Comparison of ENCODE assay signal across 13 mouse cellular contexts in genomic region chr2:71203819-71204432, GRCm38 (mm10). TPM values are rescaled to one million over a fixed set of nuclear protein-coding genes. Genes with fewer than 3 reads are reported as not detected.
DNase-seq lines count a peak whose midpoint lies in the region; ATAC-seq and TF ChIP-seq lines count a peak whose summit lies in the region.
"Had no signal": no experiment of that assay in that cellular context is flagged by ENCODE, and none has a peak within 500 bp of the region (broad histone marks: within the 10 kb centered on the region; RNA-seq: fewer than 3 reads in every experiment).

No protein-coding gene starts in this region.

- H3K4me1 ChIP-seq in lung, embryonic 14.5 days (ENCODE audit: insufficient read depth), result no peaks in the 10 kb centered on the region
- H3K4me1 ChIP-seq in lung, adult 2 months (ENCODE audit: control insufficient read depth, insufficient read depth, low read length), result no peaks in the 10 kb centered on the region
- no peaks in the 10 kb centered on the region; a peak in 1 of 4 replicates for H3K4me1 ChIP-seq in heart, embryonic 14.5 days (ENCODE audit: control insufficient read depth in 2 of 2, insufficient read depth in 2 of 2, low read length in 2 of 2)
- peaks cover 5% of the 10 kb centered on the region; the same call in 1 of the 2 replicates for H3K4me1 ChIP-seq in liver, embryonic 13.5 days (replicated peaks)
- H3K4me1 ChIP-seq in stomach, embryonic 14.5 days (ENCODE audit: control insufficient read depth, insufficient read depth, low read length), result no peaks in the 10 kb centered on the region
- H3K4me1 ChIP-seq in limb, embryonic 10.5 days, result no peaks in the 10 kb centered on the region
- H3K4me1 ChIP-seq: midbrain, embryonic 10.5 days had no signal

- H3K4me2 ChIP-seq in lung, embryonic 14.5 days, result peak overlapping the region; percentile 39
- H3K4me2 ChIP-seq in heart, embryonic 14.5 days (ENCODE audit: low read length), result peak overlapping the region; percentile 36
- peak overlapping the region; percentile 52 for H3K4me2 ChIP-seq in liver, embryonic 13.5 days
- 0 out of 2 replicates have a peak overlapping the region, but pooled peaks have one; percentile 7 for H3K4me2 ChIP-seq in stomach, embryonic 14.5 days (replicated peaks; ENCODE audit: low read depth, low read length)

- peak overlapping the region; percentile 46; the same call in 1 of the 2 replicates for H3K27ac ChIP-seq in lung, embryonic 14.5 days (ENCODE audit: low read depth)
- H3K27ac ChIP-seq in heart, embryonic 14.5 days (replicated peaks in 1 of 2; ENCODE audit: control insufficient read depth in 1 of 2, insufficient read depth in 1 of 2, low read depth in 2 of 2, low read length in 2 of 2), result peak overlapping the region in 1 of 2 experiments; percentile 60; a peak in 1 of 4 replicates
- no peak overlapping the region for H3K27ac ChIP-seq in liver, embryonic 13.5 days
- no peak overlapping the region for H3K27ac ChIP-seq in stomach, embryonic 14.5 days (ENCODE audit: low read length)
- H3K27ac ChIP-seq in limb, embryonic 10.5 days, result no peak overlapping the region
- H3K27ac ChIP-seq: embryonic facial prominence, embryonic 10.5 days; hindbrain, postnatal 0 days; midbrain, embryonic 10.5 days had no signal

- 31% methylated on average over 16 of the region's 16 CpGs for WGBS in lung, embryonic 14.5 days
- 46% methylated on average over 16 of the region's 16 CpGs for WGBS in lung, adult 2 months
- 56% methylated on average over 16 of the region's 16 CpGs for WGBS in heart, embryonic 14.5 days
- WGBS in liver, embryonic 13.5 days (ENCODE audit: insufficient replicate concordance), result 27% methylated on average over 16 of the region's 16 CpGs
- WGBS in stomach, embryonic 14.5 days, result 61% methylated on average over 16 of the region's 16 CpGs
- WGBS in limb, embryonic 10.5 days, result 82% methylated on average over 16 of the region's 16 CpGs

- no peaks in the 10 kb centered on the region for H3K27me3 ChIP-seq in lung, embryonic 14.5 days (ENCODE audit: insufficient read depth, low read length)
- H3K27me3 ChIP-seq in heart, embryonic 14.5 days (ENCODE audit: control insufficient read depth, insufficient read depth, low read length), result 0 out of 2 replicates have a peak, but pooled peaks cover 3% of the 10 kb centered on the region
- no peaks in the 10 kb centered on the region for H3K27me3 ChIP-seq in liver, embryonic 13.5 days
- no peaks in the 10 kb centered on the region for H3K27me3 ChIP-seq in stomach, embryonic 14.5 days (ENCODE audit: control insufficient read depth, insufficient read depth, low read length)
- H3K27me3 ChIP-seq in limb, embryonic 10.5 days (ENCODE audit: low read depth, poor library complexity, severe bottlenecking), result no peaks in the 10 kb centered on the region

- no peak for TF ChIP-seq POLR2A in lung, adult 2 months (IDR thresholded peaks at IDR 0.05; ENCODE audit: borderline replicate concordance, extremely low read depth, low read depth, low read length)

- peak overlapping the region; percentile 9; the same call in 1 of the 2 replicates for H3K4me3 ChIP-seq in lung, embryonic 14.5 days (ENCODE audit: low read depth, low read length)
- no peak overlapping the region for H3K4me3 ChIP-seq in lung, adult 2 months (replicated peaks; ENCODE audit: extremely low read depth, low read depth, low read length)
- H3K4me3 ChIP-seq in heart, embryonic 14.5 days (ENCODE audit: control insufficient read depth in 1 of 2, insufficient read depth in 1 of 2, low read depth in 1 of 2, low read length in 2 of 2), result no peak overlapping the region
- peak overlapping the region; percentile 36 for H3K4me3 ChIP-seq in liver, embryonic 13.5 days (replicated peaks)
- no peak overlapping the region for H3K4me3 ChIP-seq in stomach, embryonic 14.5 days (ENCODE audit: low read depth, low read length)
- H3K4me3 ChIP-seq in limb, embryonic 10.5 days, result no peak overlapping the region
- H3K4me3 ChIP-seq: embryonic facial prominence, embryonic 10.5 days; midbrain, embryonic 10.5 days had no signal

- no peaks in the 10 kb centered on the region for H3K36me3 ChIP-seq in lung, embryonic 14.5 days (ENCODE audit: insufficient read depth)
- H3K36me3 ChIP-seq in heart, embryonic 14.5 days (ENCODE audit: control insufficient read depth, insufficient read depth, low read length), result no peaks in the 10 kb centered on the region
- no peaks in the 10 kb centered on the region for H3K36me3 ChIP-seq in liver, embryonic 13.5 days
- H3K36me3 ChIP-seq in stomach, embryonic 14.5 days (ENCODE audit: control insufficient read depth, insufficient read depth, low read length), result no peaks in the 10 kb centered on the region
- no peaks in the 10 kb centered on the region for H3K36me3 ChIP-seq in limb, embryonic 10.5 days
- H3K36me3 ChIP-seq: embryonic facial prominence, embryonic 10.5 days; midbrain, embryonic 10.5 days had no signal

- peak; percentile 91 for ATAC-seq in lung, embryonic 14.5 days (ENCODE audit: insufficient read depth)
- ATAC-seq in heart, embryonic 14.5 days (ENCODE audit: insufficient number of reproducible peaks, insufficient read depth, low FRiP score, low read depth), result no peak
- ATAC-seq in liver, embryonic 13.5 days (ENCODE audit: low read depth), result peak; percentile 72; the same call in 1 of the 2 replicates
- ATAC-seq in stomach, embryonic 14.5 days (ENCODE audit: insufficient number of reproducible peaks, insufficient read depth, low FRiP score, low read depth), result peak; percentile 46; the same call in 1 of the 2 replicates
- ATAC-seq: hindbrain, postnatal 0 days had no signal

- H3K9ac ChIP-seq in lung, embryonic 14.5 days, result no peak overlapping the region
- no peak overlapping the region for H3K9ac ChIP-seq in heart, embryonic 14.5 days (ENCODE audit: low read length)
- peak overlapping the region; percentile 18 for H3K9ac ChIP-seq in liver, embryonic 13.5 days
- H3K9ac ChIP-seq in stomach, embryonic 14.5 days (replicated peaks; ENCODE audit: low read depth, low read length), result no peak overlapping the region

- TF ChIP-seq CTCF in lung, embryonic 14.5 days (IDR thresholded peaks at IDR 0.05; ENCODE audit: low read depth), result 0 out of 2 replicates have a peak, but pooled peaks have one; percentile 17
- no peak for TF ChIP-seq CTCF in lung, adult 2 months (IDR thresholded peaks at IDR 0.05; ENCODE audit: insufficient read depth, low read length)

- peak; percentile 92 for DNase-seq in lung, embryonic 14.5 days
- DNase-seq in lung, adult 2 months, result no peak
- peak; percentile 36 for DNase-seq in liver, embryonic 13.5 days
- DNase-seq in adipocyte (ENCODE audit: low spot score), result no peak
- no peak for DNase-seq in adrenal gland, postnatal 36 days
- no peak for DNase-seq in limb, embryonic 10.5 days (ENCODE audit: low spot score)
- DNase-seq: spleen, adult 18-20 months; thymus, postnatal 4 days had no signal

- H3K9me3 ChIP-seq in lung, embryonic 14.5 days (ENCODE audit: low read depth, low read length), result no peaks in the 10 kb centered on the region
- H3K9me3 ChIP-seq in heart, embryonic 14.5 days (ENCODE audit: control insufficient read depth, low read length), result no peaks in the 10 kb centered on the region
- H3K9me3 ChIP-seq in liver, embryonic 13.5 days (replicated peaks), result no peaks in the 10 kb centered on the region
- no peaks in the 10 kb centered on the region for H3K9me3 ChIP-seq in stomach, embryonic 14.5 days (ENCODE audit: control insufficient read depth, low read depth, low read length)
- no peaks in the 10 kb centered on the region for H3K9me3 ChIP-seq in limb, embryonic 10.5 days (replicated peaks)
- H3K9me3 ChIP-seq: embryonic facial prominence, embryonic 10.5 days; midbrain, embryonic 10.5 days had no signal

RNA-seq across cellular contexts. Expression of gene Dync1i2, which starts 7.6 kb away (rescaled TPM):
- 110 and 112 TPM in 2 replicates for polyA plus RNA-seq in lung, embryonic 14.5 days (2014; fragmentation: Nextera tagmentation; extraction: Ambion mirVana)
- 13.6 and 27.9 TPM in 2 replicates for polyA plus RNA-seq in lung, adult 2 months (2012; rRNA removed)
- 73.3 and 73.4 TPM in 2 replicates for polyA plus RNA-seq in heart, embryonic 14.5 days (2014; fragmentation: Nextera tagmentation; extraction: Ambion mirVana)
- polyA plus RNA-seq in liver, embryonic 13.5 days (2015; fragmentation: Nextera tagmentation; extraction: Ambion mirVana), result 30.9 and 42.0 TPM in 2 replicates
- polyA plus RNA-seq in stomach, embryonic 14.5 days (2014; fragmentation: Nextera tagmentation; extraction: Ambion mirVana), result 100 and 105 TPM in 2 replicates
- total RNA-seq in adrenal gland, postnatal 36 days (2021), result 10 to 100 TPM; 89.3 to 97.1 TPM
- polyA plus RNA-seq in limb, embryonic 10.5 days (2016; fragmentation: Nextera tagmentation; extraction: Ambion mirVana), result 83.3 and 95.3 TPM in 2 replicates

Comparison
In these comparisons a context has a peak if more than half of its experiments do, and no peak if none do; other contexts are left out.
1. DNase-seq: peak in lung, embryonic 14.5 days (single experiment) and liver, embryonic 13.5 days (single experiment); none in lung, adult 2 months (single experiment), adipocyte (single experiment), adrenal gland, postnatal 36 days (0 of 2) and limb, embryonic 10.5 days (single experiment).
2. H3K4me3 ChIP-seq: peak in lung, embryonic 14.5 days (single experiment) and liver, embryonic 13.5 days (single experiment); none in lung, adult 2 months (single experiment), heart, embryonic 14.5 days (0 of 2), stomach, embryonic 14.5 days (single experiment) and limb, embryonic 10.5 days (single experiment).
3. Peak in every context shown above with its lines, with median percentiles within 50 percentile points of each other: H3K4me2 ChIP-seq.